Mouse (Mus musculus): Measurements from ENCODE around the gene Rrp1b. TPM values are rescaled to one million over a fixed set of nuclear protein-coding genes. Genes with fewer than 3 reads are reported as not detected.

The Rrp1b gene
- polyA plus RNA-seq, 1 experiment, result 17.3 TPM

DNA sequence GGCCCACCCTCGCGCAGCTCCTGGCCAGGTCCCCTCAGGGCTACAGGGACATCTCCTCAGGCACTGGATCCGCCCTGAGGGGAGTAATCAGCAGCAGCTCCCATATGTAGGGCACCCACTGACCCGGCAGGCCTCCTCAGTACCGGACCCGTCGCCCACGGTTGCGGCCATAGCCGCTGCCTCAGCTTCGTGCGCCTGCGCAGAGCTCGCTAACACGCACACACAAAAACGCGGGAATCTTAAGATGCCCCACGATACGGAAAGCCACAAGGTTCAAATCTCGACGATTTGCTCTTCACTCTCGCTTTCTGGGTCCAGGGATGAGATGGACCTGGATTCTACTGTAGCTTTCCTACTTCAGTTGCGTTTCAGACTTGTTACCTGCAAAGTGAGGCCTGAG, 1.6 kb upstream of the Rrp1b start:
- no peak for DNase-seq
- Histone ChIP-seq H3K4me1 (ENCODE audit: control insufficient read depth, insufficient read depth, low read length) (no peaks in the 10 kb centered on the region), H3K27me3 (ENCODE audit: control insufficient read depth, insufficient read depth, low read length) (no peaks in the 10 kb centered on the region), H3K4me3 (replicated peaks; ENCODE audit: insufficient read depth, low read depth, low read length) (no peak overlapping the region), H3K27ac (ENCODE audit: insufficient read depth, low read length) (no peak overlapping the region)
- TF ChIP-seq POLR2A (IDR thresholded peaks at IDR 0.05; ENCODE audit: borderline replicate concordance, insufficient read depth, low read length) (no peak), CTCF (IDR thresholded peaks at IDR 0.05; ENCODE audit: borderline replicate concordance, insufficient read depth, low read depth, low read length) (no peak)
- WGBS, result 90% methylated on average over 23 of the region's 23 CpGs

- TF ChIP-seq CTCF (IDR thresholded peaks at IDR 0.05; ENCODE audit: borderline replicate concordance, insufficient read depth, low read depth, low read length), result no peak
- TF ChIP-seq POLR2A (IDR thresholded peaks at IDR 0.05; ENCODE audit: borderline replicate concordance, insufficient read depth, low read length), result no peak; the same call in 1 of the 2 replicates
- WGBS, result 1% methylated on average over 46 of the region's 46 CpGs
- H3K27me3 ChIP-seq (ENCODE audit: control insufficient read depth, insufficient read depth, low read length), result no peaks in the 10 kb centered on the region
- no peaks in the 10 kb centered on the region for H3K4me1 ChIP-seq (ENCODE audit: control insufficient read depth, insufficient read depth, low read length)
- H3K4me3 ChIP-seq (replicated peaks; ENCODE audit: insufficient read depth, low read depth, low read length), result peak overlapping the region; percentile 89
- H3K27ac ChIP-seq (ENCODE audit: insufficient read depth, low read length), result no peak overlapping the region
- DNase-seq, result no peak
Measured at GRCm38 (mm10) chr17:32036509-32037438, 874 bp downstream of the Rrp1b start.

GRCm38 (mm10) chr17:32040263-32040662, 4.4 kb downstream of the Rrp1b start:
- WGBS, result 88% methylated on average over 10 of the region's 10 CpGs
- Histone ChIP-seq H3K27ac (ENCODE audit: insufficient read depth, low read length) (no peak overlapping the region), H3K4me1 (ENCODE audit: control insufficient read depth, insufficient read depth, low read length) (no peaks in the 10 kb centered on the region), H3K4me3 (replicated peaks; ENCODE audit: insufficient read depth, low read depth, low read length) (no peak overlapping the region), H3K27me3 (ENCODE audit: control insufficient read depth, insufficient read depth, low read length) (no peaks in the 10 kb centered on the region)
- TF ChIP-seq POLR2A (IDR thresholded peaks at IDR 0.05; ENCODE audit: borderline replicate concordance, insufficient read depth, low read length) (no peak), CTCF (IDR thresholded peaks at IDR 0.05; ENCODE audit: borderline replicate concordance, insufficient read depth, low read depth, low read length) (no peak)
- DNase-seq, result no peak

GRCm38 (mm10) chr17:32046541-32046940, 10.6 kb downstream of the Rrp1b start:
- no peak for TF ChIP-seq CTCF (IDR thresholded peaks at IDR 0.05; ENCODE audit: borderline replicate concordance, insufficient read depth, low read depth, low read length)
- TF ChIP-seq POLR2A (IDR thresholded peaks at IDR 0.05; ENCODE audit: borderline replicate concordance, insufficient read depth, low read length), result no peak
- no peak for DNase-seq
- no peaks in the 10 kb centered on the region for H3K27me3 ChIP-seq (ENCODE audit: control insufficient read depth, insufficient read depth, low read length)
- 95% methylated on average over 5 of the region's 5 CpGs for WGBS
- H3K4me1 ChIP-seq (ENCODE audit: control insufficient read depth, insufficient read depth, low read length), result no peaks in the 10 kb centered on the region
- H3K27ac ChIP-seq (ENCODE audit: insufficient read depth, low read length), result no peak overlapping the region
- H3K4me3 ChIP-seq (replicated peaks; ENCODE audit: insufficient read depth, low read depth, low read length), result no peak overlapping the region

DNA sequence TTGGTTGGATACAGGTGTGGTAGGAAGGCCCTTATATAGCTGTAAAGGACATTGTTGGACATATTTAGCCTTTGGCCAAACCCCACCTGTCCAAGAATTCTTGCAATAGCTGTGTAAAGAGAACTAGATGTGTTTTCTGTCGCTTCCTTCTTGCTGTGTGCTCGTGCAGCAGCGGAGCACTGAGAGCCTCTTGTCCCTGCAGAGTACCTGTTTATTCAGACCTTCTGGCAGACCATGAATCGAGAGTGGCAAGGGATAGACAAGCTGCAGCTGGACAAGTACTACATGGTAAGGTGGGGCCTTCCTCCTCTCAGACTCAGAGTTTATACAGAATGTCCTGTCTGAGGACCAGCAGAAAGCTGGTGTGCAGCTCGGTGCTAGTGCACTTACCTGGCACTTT, 12.5 kb downstream of the Rrp1b start:
- H3K27ac ChIP-seq (ENCODE audit: insufficient read depth, low read length), result no peak overlapping the region
- 92% methylated on average over 5 of the region's 5 CpGs for WGBS
- TF ChIP-seq CTCF (IDR thresholded peaks at IDR 0.05; ENCODE audit: borderline replicate concordance, insufficient read depth, low read depth, low read length), result no peak
- TF ChIP-seq POLR2A (IDR thresholded peaks at IDR 0.05; ENCODE audit: borderline replicate concordance, insufficient read depth, low read length), result no peak

DNA sequence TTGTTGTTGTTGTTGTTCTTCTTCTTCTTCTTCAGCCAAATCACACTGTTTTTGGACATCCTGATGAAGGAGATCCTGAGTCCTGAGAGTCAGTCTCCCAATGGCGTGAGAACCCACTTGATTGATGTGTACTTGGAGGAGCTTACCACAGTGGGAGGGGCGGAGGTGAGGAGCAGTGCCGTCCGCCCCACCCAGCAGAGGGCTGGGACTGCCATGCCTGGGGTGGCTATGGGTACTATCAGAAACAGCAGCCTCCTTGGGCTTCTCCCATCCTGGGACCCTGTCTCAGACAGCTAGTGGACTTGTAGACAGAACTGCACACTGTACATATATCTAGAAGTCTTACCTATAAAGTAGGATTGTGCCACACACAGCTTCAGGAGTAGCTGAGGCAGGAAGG, 14.0 kb downstream of the Rrp1b start:
- H3K27ac ChIP-seq (ENCODE audit: insufficient read depth, low read length), result no peak overlapping the region
- H3K4me3 ChIP-seq (replicated peaks; ENCODE audit: insufficient read depth, low read depth, low read length), result no peak overlapping the region
- no peak for TF ChIP-seq CTCF (IDR thresholded peaks at IDR 0.05; ENCODE audit: borderline replicate concordance, insufficient read depth, low read depth, low read length)
- no peak for TF ChIP-seq POLR2A (IDR thresholded peaks at IDR 0.05; ENCODE audit: borderline replicate concordance, insufficient read depth, low read length)
- no peaks in the 10 kb centered on the region for H3K27me3 ChIP-seq (ENCODE audit: control insufficient read depth, insufficient read depth, low read length)
- DNase-seq, result no peak
- no peaks in the 10 kb centered on the region for H3K4me1 ChIP-seq (ENCODE audit: control insufficient read depth, insufficient read depth, low read length)
- 92% methylated on average over 4 of the region's 4 CpGs for WGBS

More for the DNA sequence above, 12.5 kb downstream of the Rrp1b start:
- Histone ChIP-seq H3K27me3 (ENCODE audit: control insufficient read depth, insufficient read depth, low read length) (no peaks in the 10 kb centered on the region), H3K4me1 (ENCODE audit: control insufficient read depth, insufficient read depth, low read length) (no peaks in the 10 kb centered on the region), H3K4me3 (replicated peaks; ENCODE audit: insufficient read depth, low read depth, low read length) (no peak overlapping the region)
- DNase-seq, result no peak

DNA sequence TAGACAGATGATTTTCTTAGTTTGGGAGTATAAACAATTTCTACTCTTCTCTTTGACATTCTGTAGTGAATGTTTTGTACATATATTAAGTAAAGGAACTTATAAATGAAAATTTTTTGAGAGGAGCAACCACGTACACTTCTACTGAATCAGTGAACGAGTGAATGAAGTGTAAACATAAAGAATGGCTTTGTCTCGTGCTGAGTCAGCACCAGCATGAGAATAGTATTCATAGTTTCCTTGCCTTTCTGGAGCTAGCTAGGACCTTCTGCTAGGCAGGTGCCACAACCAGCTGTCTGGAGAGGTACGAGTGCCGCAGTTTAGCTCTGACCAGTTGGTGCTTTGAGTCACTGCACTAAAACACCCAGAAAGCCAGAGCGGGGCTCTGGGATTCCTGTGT, 14.7 kb downstream of the Rrp1b start:
- Histone ChIP-seq H3K4me3 (replicated peaks; ENCODE audit: insufficient read depth, low read depth, low read length) (no peak overlapping the region), H3K27me3 (ENCODE audit: control insufficient read depth, insufficient read depth, low read length) (no peaks in the 10 kb centered on the region), H3K4me1 (ENCODE audit: control insufficient read depth, insufficient read depth, low read length) (no peaks in the 10 kb centered on the region), H3K27ac (ENCODE audit: insufficient read depth, low read length) (no peak overlapping the region)
- 91% methylated on average over 6 of the region's 6 CpGs for WGBS
- TF ChIP-seq POLR2A (IDR thresholded peaks at IDR 0.05; ENCODE audit: borderline replicate concordance, insufficient read depth, low read length) (no peak), CTCF (IDR thresholded peaks at IDR 0.05; ENCODE audit: borderline replicate concordance, insufficient read depth, low read depth, low read length) (no peak)
- no peak for DNase-seq

All from cerebellum, adult 2 months (tissue).